Mouse (Mus musculus): ENCODE measurements around the gene Rgs19.

- no peak for TF ChIP-seq POLR2A (IDR thresholded peaks at IDR 0.05; ENCODE audit: borderline replicate concordance, extremely low read depth, low read depth, low read length)
- no peak for TF ChIP-seq CTCF (IDR thresholded peaks at IDR 0.05; ENCODE audit: insufficient read depth, low read length)
These were observed 37.0 kb downstream of the Rgs19 start, which contains the start of gene Gm29797 for GRCm38 (mm10) chr2:181656734-181657133.
